Mouse (Mus musculus): ENCODE measurements at regions not wholly inside any gene's neighbourhood (a gene's known extent, or its start where the extent isn't known, plus 50 kb on each side); places are given as distances from the start of the nearest gene placed in this dataset.

GRCm38 (mm10) chr13:47298010-47298409 lies 175.6 kb downstream of the Rnf144b start:
- DNase-seq (ENCODE audit: extremely low spot score), result no peak

- DNase-seq (ENCODE audit: extremely low spot score), result no peak
These were observed 178.0 kb downstream of the Rnf144b start for GRCm38 (mm10) chr13:47300486-47300885.

GRCm38 (mm10) chr13:47301070-47301469 lies 178.6 kb downstream of the Rnf144b start:
- peak; percentile 41 for DNase-seq (ENCODE audit: extremely low spot score)

- DNase-seq (ENCODE audit: extremely low spot score), result no peak
These were observed 187.0 kb downstream of the Rnf144b start for GRCm38 (mm10) chr13:47309492-47309891.

DNA sequence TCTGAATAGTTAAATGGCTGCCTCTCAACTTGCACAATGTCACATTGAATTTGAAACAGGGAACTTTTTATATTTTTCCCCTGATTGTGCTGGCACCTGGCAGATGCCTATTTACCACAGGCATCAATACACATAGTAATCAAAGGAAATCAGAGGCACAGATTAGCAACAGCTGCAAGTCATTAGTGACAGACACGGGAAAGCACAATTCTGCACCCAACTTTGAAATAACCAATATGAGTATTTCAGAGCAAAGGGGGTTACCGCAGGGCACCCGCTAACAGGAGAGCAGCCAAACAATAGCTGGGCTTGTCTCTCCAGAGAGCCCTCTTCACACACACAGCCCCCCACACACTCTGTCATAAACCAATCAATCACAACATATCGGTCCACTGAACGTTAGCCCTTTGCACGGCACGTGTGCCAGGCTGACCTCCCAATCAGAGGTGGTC lies 188.3 kb downstream of the Rnf144b start:
- DNase-seq (ENCODE audit: extremely low spot score), result no peak

DNA sequence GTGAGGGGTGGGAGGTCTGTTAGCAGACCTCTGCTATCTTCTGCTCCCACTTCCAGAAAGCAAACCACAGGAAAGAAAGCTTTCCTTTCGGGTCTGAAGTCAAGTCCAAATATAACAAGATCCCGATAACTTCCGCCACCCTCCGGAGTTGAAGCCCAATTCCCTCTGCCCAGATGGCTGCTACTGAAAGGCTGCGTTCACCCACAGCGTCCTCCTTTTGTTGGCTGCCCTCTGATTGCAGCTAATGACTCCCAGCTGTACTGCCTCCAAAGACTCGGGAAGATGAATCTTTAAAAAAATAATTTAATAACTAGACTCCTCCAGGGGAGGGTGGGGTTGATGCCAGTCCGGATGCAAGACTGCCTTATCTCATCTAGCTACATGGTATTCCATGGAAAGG lies 197.1 kb downstream of the Rnf144b start:
- no peak for DNase-seq (ENCODE audit: extremely low spot score)

GRCm38 (mm10) chr13:47321876-47322275 lies 199.4 kb downstream of the Rnf144b start:
- no peak for DNase-seq (ENCODE audit: extremely low spot score)

DNA sequence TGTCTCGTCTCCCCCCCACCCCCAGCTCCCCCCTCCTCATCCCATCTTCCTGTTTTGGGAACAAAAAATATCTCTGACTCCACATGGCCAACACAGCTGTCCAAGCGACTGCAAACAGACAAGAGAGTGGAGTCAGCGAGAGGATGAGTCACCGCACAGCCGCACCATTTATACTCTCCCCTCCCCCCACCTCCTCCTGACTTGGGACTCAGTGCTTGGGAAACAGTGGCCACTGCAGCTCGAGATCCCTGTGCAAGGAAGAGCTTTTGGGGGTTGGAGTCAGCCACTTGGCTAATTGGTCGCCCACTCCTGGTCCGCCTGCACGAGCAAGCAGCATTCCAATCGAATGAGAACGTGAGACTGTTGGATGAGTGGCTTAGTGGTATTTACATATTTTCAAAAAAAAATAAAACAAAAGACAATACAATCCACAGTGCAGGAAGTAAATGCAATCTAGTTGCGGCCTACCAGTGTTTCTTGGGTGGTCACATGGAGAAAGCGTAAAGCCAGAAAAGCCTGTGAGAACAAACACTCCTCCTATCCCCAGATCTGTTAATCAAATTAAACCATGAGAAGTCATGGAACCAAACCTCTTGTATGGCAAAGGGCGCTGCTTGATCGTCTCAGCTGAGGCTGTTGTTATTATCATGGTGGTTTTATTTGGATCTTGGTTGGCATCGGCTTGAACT lies 213.7 kb downstream of the Rnf144b start:
- peak; percentile 14 for DNase-seq (ENCODE audit: extremely low spot score)

DNA sequence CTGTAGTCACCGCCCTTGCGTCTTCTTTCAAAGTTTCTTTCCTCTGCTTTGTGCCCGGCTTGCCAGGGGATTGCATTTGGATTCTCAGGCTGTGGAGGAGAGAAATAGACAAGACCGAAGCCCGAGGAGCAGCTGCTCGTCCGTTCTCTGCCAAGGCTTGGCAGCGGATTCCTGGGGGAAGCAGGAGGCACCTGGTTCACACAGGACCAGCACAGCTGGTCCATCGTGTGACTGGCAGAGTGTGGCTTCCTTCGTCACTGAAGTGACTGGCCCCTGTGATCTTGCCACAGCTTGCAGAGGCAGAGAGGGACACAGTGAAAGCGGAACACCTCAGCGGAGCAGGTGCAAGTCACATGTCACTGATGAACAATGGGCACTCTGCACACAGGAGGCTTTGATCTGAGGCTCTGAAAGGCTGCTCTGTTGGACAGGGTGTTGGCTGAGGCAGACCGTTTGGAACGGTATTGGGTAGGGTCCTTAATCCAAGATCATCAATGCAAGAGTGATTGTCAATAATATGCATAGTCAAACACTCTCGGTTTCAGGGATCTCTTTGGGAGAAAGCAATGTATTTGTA lies 214.5 kb downstream of the Rnf144b start:
- no peak for DNase-seq (ENCODE audit: extremely low spot score)

- no peak for DNase-seq (ENCODE audit: extremely low spot score)
These were observed 217.0 kb downstream of the Rnf144b start for GRCm38 (mm10) chr13:47339411-47339810.

- DNase-seq (ENCODE audit: extremely low spot score), result no peak
These were observed 219.9 kb downstream of the Rnf144b start for GRCm38 (mm10) chr13:47342361-47342760.

GRCm38 (mm10) chr13:47345576-47345975 lies 223.1 kb downstream of the Rnf144b start:
- no peak for DNase-seq (ENCODE audit: extremely low spot score)

DNA sequence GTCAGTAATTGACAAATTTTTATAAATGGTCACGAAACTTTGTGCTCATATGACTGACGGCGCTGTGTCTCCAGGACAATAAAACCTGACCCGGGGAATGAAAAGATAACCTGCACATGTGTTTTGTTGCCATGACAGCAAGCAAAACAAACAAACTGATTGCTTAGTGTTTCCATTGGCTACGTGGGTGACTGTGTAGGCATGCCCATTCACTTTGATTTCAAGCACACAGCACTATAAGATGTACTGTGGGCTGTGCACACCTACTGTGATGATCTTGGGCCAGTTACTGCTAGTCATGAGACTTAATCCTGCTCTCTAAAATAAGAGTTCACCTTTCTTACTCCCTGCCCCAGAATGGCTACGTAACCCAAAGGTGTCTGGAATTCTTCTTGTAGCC lies 225.4 kb downstream of the Rnf144b start:
- DNase-seq (ENCODE audit: extremely low spot score), result no peak

GRCm38 (mm10) chr13:47348517-47349145 lies 226.2 kb downstream of the Rnf144b start:
- DNase-seq (ENCODE audit: extremely low spot score), result peak; percentile 73

DNA sequence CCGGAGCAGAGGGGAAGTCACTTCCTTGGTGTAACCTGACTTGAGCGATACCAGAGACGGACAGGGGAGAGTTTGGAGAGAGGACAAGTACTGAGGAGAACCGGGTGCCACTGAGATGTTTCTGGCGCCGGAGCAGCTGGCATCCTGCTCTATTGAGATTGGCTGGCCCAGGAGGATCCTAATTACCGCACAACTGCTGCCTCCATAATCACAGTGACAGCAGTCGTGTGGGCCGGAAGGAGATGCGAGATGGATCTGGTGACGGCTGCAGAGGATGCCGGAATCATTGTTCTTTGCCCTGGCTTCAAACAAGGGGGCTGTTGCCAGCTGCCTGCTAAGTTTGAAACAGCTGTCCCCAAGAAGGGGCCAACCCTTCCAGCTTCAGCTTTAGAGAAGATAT lies 232.0 kb downstream of the Rnf144b start:
- DNase-seq (ENCODE audit: extremely low spot score), result no peak

DNA sequence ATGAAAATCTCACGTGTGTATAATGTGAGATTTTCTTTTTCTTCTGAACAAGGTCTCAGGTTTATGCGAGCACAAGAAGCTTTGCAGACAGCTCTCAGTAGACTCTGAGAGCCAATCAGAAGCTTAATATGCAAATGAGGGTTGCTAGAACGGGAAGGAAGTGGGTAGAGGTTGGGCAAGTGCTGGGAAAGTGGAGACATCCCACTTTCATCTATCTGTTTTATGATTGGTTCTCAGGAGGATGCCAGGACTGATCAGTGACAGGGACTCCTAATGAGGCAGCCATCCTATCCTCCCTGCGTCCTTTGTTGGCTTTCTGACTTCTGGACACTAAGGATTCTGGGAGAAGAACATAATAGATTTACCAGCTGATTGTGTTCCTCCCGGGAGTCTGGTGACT lies 232.7 kb downstream of the Rnf144b start:
- no peak for DNase-seq (ENCODE audit: extremely low spot score)

DNA sequence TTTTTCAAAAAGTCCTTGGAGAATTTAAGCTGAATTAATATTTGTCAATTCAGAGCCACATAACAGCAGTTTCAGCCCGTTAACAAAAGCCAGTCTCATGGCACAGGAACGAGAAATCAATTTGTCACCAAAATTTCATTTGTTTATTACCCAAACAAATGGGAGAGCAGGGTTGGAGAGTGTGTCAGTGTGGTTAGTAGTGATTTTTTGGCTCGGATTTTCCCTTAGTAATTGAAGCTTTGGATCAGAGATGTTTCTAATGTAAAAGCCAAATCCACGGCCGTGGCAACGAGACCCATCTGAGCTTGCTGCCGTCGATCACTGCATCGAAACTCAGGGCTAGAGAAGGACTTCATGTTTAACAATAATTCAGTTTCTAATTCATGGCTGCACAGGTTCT lies 236.5 kb downstream of the Rnf144b start:
- DNase-seq (ENCODE audit: extremely low spot score), result no peak

DNA sequence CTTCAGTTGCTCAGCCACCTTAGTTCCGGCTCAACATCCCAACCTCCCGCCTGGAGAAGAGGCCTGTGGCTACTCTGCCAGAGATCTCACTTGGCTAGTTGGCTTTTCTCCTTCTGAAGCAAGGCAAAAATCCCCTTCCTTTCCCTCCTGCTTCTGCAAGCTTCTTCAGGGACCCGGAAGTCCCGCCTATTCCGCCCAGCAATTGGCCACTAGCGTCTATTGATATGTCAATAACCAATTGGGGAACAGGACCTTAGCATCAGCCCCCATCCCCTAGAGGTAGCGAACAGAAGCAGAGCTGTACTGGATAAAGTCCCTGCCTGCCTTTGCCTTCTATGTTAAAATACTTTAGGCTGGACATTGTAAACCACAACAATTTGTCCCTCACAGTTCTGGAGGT lies 243.3 kb downstream of the Rnf144b start:
- DNase-seq (ENCODE audit: extremely low spot score), result peak; percentile 14

DNA sequence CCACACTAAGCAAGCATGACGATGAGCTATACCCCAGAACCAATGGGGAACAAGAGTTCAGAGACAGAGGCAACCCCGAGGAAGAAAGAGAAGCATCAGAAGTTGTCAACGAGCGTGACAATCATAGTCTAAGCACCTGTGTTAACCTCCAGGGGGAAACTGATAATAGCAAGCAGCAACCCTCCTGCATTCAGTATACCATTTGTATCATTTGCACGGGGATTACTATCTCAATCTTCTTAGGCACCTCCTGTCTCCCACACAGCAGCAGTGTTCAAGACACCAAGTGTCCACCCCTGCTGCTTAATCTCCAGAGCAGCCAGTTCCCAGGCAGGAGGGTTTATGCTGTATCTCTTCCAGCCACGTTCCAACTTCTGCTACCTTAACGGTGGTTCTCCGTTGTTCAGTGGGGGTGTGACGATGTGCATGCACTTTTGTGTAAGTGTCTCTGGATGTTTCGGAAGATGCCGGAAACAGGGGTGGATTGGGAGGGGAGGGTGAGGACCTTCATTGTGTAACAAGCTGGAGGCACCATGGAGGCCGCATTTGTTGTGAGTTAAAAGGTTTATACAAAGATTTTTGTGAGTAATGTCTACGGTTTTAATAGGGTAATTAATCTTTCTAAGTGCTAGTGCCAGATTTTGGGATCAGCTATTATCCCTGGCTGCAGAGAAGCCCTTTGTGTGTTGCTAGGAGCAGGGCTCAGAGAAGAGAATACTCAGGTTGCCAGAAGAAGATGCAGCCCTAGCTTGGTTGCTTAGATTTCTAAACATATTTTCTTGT lies 245.8 kb downstream of the Rnf144b start:
- DNase-seq (ENCODE audit: extremely low spot score), result peak; percentile 37

GRCm38 (mm10) chr13:47374583-47374982 lies 252.1 kb downstream of the Rnf144b start:
- no peak for DNase-seq (ENCODE audit: extremely low spot score)

- DNase-seq (ENCODE audit: extremely low spot score), result peak; percentile 2
These were observed 268.6 kb downstream of the Rnf144b start for GRCm38 (mm10) chr13:47391023-47391422.

DNA sequence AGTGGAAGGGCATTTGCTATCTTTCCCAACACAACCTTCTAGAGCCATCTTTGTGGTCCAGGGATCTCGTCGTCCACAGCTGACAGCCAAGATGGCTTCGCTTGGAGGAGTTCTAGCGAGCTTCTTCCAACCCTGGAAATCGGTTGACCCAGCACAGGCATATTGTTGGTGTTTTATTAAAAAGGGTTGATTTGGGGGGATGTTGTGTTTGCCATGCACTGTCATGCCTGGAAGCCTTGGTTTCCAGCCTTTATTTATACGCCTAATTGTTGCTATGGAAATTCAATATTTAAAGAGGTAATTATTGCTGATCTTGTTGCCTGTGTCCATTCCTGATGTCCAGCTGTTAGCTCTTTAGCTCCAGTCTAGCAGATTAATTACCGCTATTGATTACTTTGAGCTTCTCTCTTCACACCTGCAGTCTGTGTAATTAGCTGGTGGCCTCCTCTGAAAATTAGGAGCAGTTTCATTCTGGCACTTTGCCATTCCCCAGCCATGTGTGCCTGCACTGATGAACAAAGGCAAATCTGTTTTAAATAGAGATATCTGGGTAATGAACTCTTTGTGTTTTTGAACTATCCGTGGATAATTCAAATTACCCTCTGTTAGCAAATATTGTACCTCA lies 275.4 kb downstream of the Rnf144b start:
- DNase-seq (ENCODE audit: extremely low spot score), result no peak

Data from embryo, embryonic 9.5 days (tissue).